Mouse (Mus musculus) adrenal gland, adult 18-20 months (tissue): Measurements from ENCODE around the gene 4930402H24Rik. TPM values are rescaled to one million over a fixed set of nuclear protein-coding genes. Genes with fewer than 3 reads are reported as not detected.
"Not testable (repeated sequence)": the region's sequence is repeated elsewhere in the genome, so short reads cannot be mapped to it uniquely, and the experiment has no call there.

Source experiments
- DNase-seq, 2 experiments: peaks; one replicate each; pipeline ENCODE4 v3.0.0; 2021 to 2022; ENCODE audit warnings: low spot score in 2 of 2
- total RNA-seq, 2 experiments: library from RNA; stranded (reverse); gene quantifications; 1 replicate in 1 of 2; 2 replicates in 1 of 2; pipeline ENCODE4 v1.2.3; 2021

4930402H24Rik gene
- total RNA-seq, 2 experiments from 2014 or later, result 29.5 to 47.8 TPM

DNA sequence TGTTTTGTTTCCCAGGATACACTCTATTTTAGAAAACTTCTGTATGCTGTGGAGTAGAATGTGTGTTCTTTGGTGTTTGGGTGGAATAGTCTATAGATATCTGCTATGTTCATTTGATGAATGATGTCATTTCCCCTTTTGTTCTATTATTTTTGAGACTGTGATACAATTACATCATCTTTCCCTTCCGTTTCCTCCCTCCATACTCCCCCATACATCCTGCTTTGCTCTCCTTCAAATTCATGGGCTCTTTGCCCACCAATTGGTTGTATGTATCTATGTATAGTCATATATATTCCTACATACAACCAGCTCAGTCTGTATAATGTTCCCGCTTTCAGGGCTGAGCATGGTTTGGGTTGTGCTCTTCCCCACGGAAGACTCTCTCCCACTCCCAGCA is 44.1 kb downstream of the 4930402H24Rik start:
- DNase-seq, result no peak

- DNase-seq, result no peak
These were observed 53.2 kb downstream of the 4930402H24Rik start for GRCm38 (mm10) chr2:130852964-130853363.

GRCm38 (mm10) chr2:130851363-130852246 is 54.6 kb downstream of the 4930402H24Rik start:
- no peak for DNase-seq

- DNase-seq, result no peak
These were observed 56.5 kb downstream of the 4930402H24Rik start for GRCm38 (mm10) chr2:130849688-130850087.

DNA sequence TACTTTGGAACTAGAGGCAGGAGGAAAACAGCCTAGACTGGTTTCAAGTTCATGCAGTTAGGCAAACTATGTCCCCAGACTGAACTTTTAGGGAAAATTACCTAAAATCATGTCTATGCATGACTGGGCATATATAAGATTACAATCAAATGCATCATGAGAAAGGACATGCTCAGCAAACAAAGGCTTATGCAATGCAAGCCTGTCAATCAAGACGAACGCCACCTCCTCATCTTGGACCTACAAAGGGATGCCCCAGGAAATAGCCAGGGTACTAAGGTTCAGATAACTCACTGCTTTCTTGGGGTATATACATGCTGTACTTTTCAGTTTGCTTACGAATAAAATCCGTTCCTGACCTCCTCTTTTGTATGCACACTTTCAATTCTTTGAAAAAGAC is 57.9 kb downstream of the 4930402H24Rik start:
- DNase-seq, result no peak

- no peak for DNase-seq
These were observed 62.6 kb downstream of the 4930402H24Rik start for GRCm38 (mm10) chr2:130843623-130844022.

- no peak for DNase-seq
These were observed 65.4 kb downstream of the 4930402H24Rik start for GRCm38 (mm10) chr2:130840846-130841245.

- peak; percentile 84 to 87 for DNase-seq
These were observed 66.1 kb downstream of the 4930402H24Rik start for GRCm38 (mm10) chr2:130839874-130840661.

- no peak for DNase-seq
These were observed 66.7 kb downstream of the 4930402H24Rik start for GRCm38 (mm10) chr2:130839528-130839873.

DNA sequence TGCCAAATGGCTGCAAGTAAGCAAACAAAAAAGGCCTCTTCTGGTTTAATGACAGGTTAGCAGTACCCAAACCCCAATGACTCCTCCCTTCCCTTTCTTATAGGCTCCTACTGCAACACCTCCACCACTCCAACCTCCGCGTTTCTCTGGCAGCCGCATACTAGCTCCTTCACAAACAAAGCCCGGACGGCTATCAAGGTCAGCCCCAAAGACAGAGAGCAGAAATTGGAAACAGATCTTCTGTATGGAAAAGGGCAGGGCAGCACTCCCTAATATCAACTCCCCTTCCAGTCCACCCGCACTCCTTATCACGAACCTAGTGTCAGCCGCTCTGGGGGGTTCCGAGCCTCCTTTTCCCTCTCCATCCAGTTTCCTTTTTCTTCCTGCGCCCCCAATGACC is 67.1 kb downstream of the 4930402H24Rik start:
- peak in 1 of 2 experiments; percentile 8 for DNase-seq

DNA sequence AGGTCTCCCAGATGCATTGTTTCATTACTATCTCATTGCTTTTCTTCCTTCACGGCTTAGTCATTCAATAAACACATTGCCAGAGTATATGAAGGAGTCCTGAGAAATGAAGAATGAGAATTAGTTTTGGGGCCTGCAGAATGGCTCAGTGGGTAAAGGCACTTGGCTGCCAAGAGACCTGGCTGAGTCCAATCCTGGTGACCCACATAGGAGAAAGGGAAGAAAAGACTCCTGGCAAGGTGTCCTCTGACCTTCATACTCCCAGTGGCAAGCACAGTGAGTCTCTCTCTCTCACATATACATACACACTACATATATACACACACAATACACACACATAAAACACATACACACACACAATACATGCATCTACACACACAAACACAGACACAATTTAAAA is 68.1 kb downstream of the 4930402H24Rik start:
- no peak for DNase-seq

GRCm38 (mm10) chr2:130833699-130834098 is 72.5 kb downstream of the 4930402H24Rik start:
- DNase-seq, result no peak

GRCm38 (mm10) chr2:130832582-130832981 is 73.6 kb downstream of the 4930402H24Rik start:
- no peak for DNase-seq

DNA sequence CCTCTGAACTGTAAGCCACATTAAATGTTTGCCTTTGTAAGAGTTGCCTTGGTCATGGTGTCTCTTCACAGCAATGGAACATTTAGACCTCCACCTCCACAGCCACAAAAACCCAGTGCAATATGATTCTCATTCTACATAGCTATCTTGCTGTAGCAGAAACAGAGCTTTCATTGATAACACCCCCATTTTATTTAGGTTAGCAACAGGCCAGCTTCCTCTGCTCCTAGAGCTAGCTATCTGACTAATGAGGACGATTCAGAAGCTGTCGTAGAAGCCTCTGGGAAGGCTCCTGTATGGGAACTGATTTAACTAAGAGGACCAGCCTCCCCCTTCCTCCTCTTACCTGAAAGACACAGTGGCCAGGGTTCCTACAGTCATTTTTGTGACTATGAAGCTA is 74.2 kb downstream of the 4930402H24Rik start:
- DNase-seq, result no peak

DNA sequence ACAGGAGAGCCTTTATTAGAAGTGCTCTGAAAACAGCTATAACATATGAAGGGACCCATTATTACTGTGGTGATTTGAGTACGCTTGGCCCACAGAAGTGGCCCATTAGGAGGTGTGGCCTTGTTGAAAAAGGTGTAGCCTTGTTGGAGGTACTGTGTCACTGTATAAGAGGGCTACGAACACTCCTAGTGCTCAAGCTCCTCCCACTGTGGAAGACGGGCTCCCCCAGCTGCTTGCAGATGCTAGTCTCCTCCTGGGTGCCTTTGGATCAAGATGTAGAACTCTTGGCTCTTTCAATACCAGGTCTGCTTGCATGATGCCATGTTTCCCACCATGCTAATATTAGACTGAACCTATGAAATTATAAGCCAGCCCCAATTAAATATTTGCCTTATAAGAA is 76.0 kb downstream of the 4930402H24Rik start:
- DNase-seq, result no peak

GRCm38 (mm10) chr2:130829496-130829895 is 76.7 kb downstream of the 4930402H24Rik start:
- DNase-seq, result no peak

- no peak for DNase-seq
These were observed 77.5 kb downstream of the 4930402H24Rik start for GRCm38 (mm10) chr2:130828668-130829067.

GRCm38 (mm10) chr2:130828066-130828465 is 78.1 kb downstream of the 4930402H24Rik start:
- not testable (repeated sequence) for DNase-seq

DNA sequence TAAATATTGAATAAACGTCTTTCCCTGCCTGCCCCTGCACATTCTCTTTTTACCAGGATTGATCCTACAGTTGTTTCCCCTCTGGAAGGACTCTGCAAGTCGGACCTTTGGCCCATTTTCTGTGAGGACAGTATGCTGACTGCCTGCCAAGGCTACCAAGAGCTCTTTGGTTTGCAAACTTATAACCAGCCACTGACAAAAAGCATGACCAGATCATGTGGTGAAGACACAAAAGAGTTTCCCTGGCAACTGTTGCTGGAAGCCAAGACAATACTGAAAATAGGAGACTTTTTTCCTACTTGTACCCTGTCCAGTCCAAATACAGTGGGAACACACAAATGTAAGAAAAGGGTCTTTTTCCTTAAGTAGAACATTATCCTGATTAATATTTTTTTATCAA is 78.8 kb downstream of the 4930402H24Rik start:
- DNase-seq, result peak in 1 of 2 experiments; percentile 31

- no peak for DNase-seq
These were observed 87.2 kb downstream of the 4930402H24Rik start for GRCm38 (mm10) chr2:130818838-130819647.

DNA sequence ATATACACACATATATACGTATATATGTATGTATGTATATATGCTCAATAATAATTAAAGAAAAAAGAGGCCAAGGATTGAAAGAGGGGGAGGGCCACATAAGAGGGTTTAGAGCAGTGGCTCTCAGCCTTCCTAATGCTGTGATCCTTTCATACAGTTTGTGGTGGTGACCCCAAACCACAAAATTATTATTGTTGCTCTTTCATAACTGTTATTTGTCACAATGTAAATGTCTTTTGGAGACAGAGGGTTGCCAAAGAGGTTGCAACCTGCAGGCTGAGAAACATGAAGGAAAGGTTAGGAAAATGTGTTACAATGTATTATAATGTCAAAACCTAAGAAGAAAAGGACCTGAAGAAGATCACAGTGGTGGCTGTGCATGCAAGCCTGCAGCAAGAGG is 88.3 kb downstream of the 4930402H24Rik start:
- DNase-seq, result no peak
